Mouse (Mus musculus): ENCODE results near the gene Rab29.

DNA sequence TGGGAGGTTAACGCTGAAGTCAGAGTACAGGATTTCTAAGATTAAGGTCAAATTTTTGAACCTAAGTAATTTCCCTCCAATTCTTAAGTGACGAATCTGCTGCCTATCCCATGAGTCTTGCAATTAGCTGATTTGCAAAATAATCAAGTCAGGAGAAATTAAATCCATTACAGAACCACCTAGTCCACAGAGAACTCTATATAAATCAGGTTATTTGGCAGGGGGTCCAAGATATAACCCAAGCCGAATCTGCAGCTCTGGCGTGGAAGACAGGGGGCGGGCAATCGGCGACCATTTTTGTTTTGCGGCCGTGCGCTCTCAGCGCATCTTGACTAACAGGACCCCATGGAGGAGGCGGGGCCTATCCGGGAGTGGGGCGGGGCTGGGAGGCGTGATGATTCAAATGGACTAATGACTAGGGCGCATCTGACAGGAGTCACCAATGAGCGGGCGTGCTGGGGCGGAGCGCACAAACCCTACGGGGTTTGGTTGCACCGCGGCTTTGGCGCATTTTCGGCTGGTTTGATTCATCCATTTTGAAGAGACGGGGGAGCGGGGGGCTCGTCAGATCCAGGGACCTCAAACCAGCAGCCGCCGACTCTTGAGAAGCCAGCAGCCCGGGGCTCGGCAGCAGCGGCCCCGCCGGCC is 43.1 kb downstream of the Rab29 start, which contains the start of gene Nucks1:
- TF ChIP-seq CTCF (IDR thresholded peaks at IDR 0.05; ENCODE audit: low read depth, low read length) = no peak
- TF ChIP-seq GATA2 (IDR thresholded peaks at IDR 0.05; ENCODE audit: borderline replicate concordance, low read depth, low read length) = no peak
- TF ChIP-seq GATA1 (IDR thresholded peaks at IDR 0.05; ENCODE audit: borderline replicate concordance, low read length) = no peak
- no peak for TF ChIP-seq POLR2AphosphoS5 (IDR thresholded peaks at IDR 0.05; ENCODE audit: insufficient replicate concordance, low read depth, low read length)
